Mouse (Mus musculus): ENCODE results near the gene Lifr. TPM values are rescaled to one million over a fixed set of nuclear protein-coding genes. Genes with fewer than 3 reads are reported as not detected.

Gene Lifr
- polyA plus RNA-seq, 1 experiment, result 39.2 TPM

GRCm38 (mm10) chr15:7197652-7198445 is 107.4 kb downstream of the Lifr start:
- WGBS, result 62% methylated on average over 3 of the region's 3 CpGs
- no peak for DNase-seq

GRCm38 (mm10) chr15:7198816-7199215 is 108.4 kb downstream of the Lifr start:
- Histone ChIP-seq H3K36me3 (ENCODE audit: control insufficient read depth, insufficient read depth, low read length) (no peaks in the 10 kb centered on the region), H3K27ac (ENCODE audit: control insufficient read depth, insufficient read depth, low read length) (no peak overlapping the region), H3K27me3 (ENCODE audit: control insufficient read depth, insufficient read depth, low read length) (no peaks in the 10 kb centered on the region), H3K4me1 (replicated peaks; ENCODE audit: control insufficient read depth, insufficient read depth, low read length) (no peaks in the 10 kb centered on the region), H3K4me3 (ENCODE audit: control insufficient read depth, insufficient read depth, low read length) (no peak overlapping the region)
- TF ChIP-seq POLR2A (IDR thresholded peaks at IDR 0.05; ENCODE audit: control insufficient read depth, extremely low read depth, insufficient read depth, low read length, poor library complexity) (no peak), CTCF (IDR thresholded peaks at IDR 0.05; ENCODE audit: borderline replicate concordance, control insufficient read depth, extremely low read depth, insufficient read depth, low read length, poor library complexity) (no peak)
- WGBS, result 74% methylated on average over 2 of the region's 2 CpGs
- DNase-seq, result no peak

More at GRCm38 (mm10) chr15:7197652-7198445, 107.4 kb downstream of the Lifr start:
- Histone ChIP-seq H3K4me3 (ENCODE audit: control insufficient read depth, insufficient read depth, low read length) (no peak overlapping the region), H3K36me3 (ENCODE audit: control insufficient read depth, insufficient read depth, low read length) (no peaks in the 10 kb centered on the region), H3K4me1 (replicated peaks; ENCODE audit: control insufficient read depth, insufficient read depth, low read length) (no peaks in the 10 kb centered on the region), H3K27me3 (ENCODE audit: control insufficient read depth, insufficient read depth, low read length) (no peaks in the 10 kb centered on the region), H3K27ac (ENCODE audit: control insufficient read depth, insufficient read depth, low read length) (no peak overlapping the region)
- TF ChIP-seq POLR2A (IDR thresholded peaks at IDR 0.05; ENCODE audit: control insufficient read depth, extremely low read depth, insufficient read depth, low read length, poor library complexity), result no peak
- TF ChIP-seq CTCF (IDR thresholded peaks at IDR 0.05; ENCODE audit: borderline replicate concordance, control insufficient read depth, extremely low read depth, insufficient read depth, low read length, poor library complexity), result no peak

GRCm38 (mm10) chr15:7200286-7200685 is 109.9 kb downstream of the Lifr start:
- H3K4me1 ChIP-seq (replicated peaks; ENCODE audit: control insufficient read depth, insufficient read depth, low read length), result no peaks in the 10 kb centered on the region
- 74% methylated on average over 6 of the region's 6 CpGs for WGBS
- no peak for DNase-seq
- no peaks in the 10 kb centered on the region for H3K27me3 ChIP-seq (ENCODE audit: control insufficient read depth, insufficient read depth, low read length)
- no peak overlapping the region for H3K4me3 ChIP-seq (ENCODE audit: control insufficient read depth, insufficient read depth, low read length)
- no peak for TF ChIP-seq POLR2A (IDR thresholded peaks at IDR 0.05; ENCODE audit: control insufficient read depth, extremely low read depth, insufficient read depth, low read length, poor library complexity)
- no peak for TF ChIP-seq CTCF (IDR thresholded peaks at IDR 0.05; ENCODE audit: borderline replicate concordance, control insufficient read depth, extremely low read depth, insufficient read depth, low read length, poor library complexity)
- H3K27ac ChIP-seq (ENCODE audit: control insufficient read depth, insufficient read depth, low read length), result no peak overlapping the region
- H3K36me3 ChIP-seq (ENCODE audit: control insufficient read depth, insufficient read depth, low read length), result no peaks in the 10 kb centered on the region

- WGBS, result 76% methylated on average over 9 of the region's 9 CpGs
- Histone ChIP-seq H3K4me1 (replicated peaks; ENCODE audit: control insufficient read depth, insufficient read depth, low read length) (no peaks in the 10 kb centered on the region), H3K4me3 (ENCODE audit: control insufficient read depth, insufficient read depth, low read length) (no peak overlapping the region), H3K27me3 (ENCODE audit: control insufficient read depth, insufficient read depth, low read length) (no peaks in the 10 kb centered on the region), H3K36me3 (ENCODE audit: control insufficient read depth, insufficient read depth, low read length) (no peaks in the 10 kb centered on the region), H3K27ac (ENCODE audit: control insufficient read depth, insufficient read depth, low read length) (no peak overlapping the region)
- DNase-seq, result no peak
- TF ChIP-seq CTCF (IDR thresholded peaks at IDR 0.05; ENCODE audit: borderline replicate concordance, control insufficient read depth, extremely low read depth, insufficient read depth, low read length, poor library complexity) (no peak), POLR2A (IDR thresholded peaks at IDR 0.05; ENCODE audit: control insufficient read depth, extremely low read depth, insufficient read depth, low read length, poor library complexity) (no peak)
These were observed 111.3 kb downstream of the Lifr start for GRCm38 (mm10) chr15:7201421-7202380.

- no peaks in the 10 kb centered on the region for H3K4me1 ChIP-seq (replicated peaks; ENCODE audit: control insufficient read depth, insufficient read depth, low read length)
- H3K4me3 ChIP-seq (ENCODE audit: control insufficient read depth, insufficient read depth, low read length), result no peak overlapping the region
- no peak for TF ChIP-seq POLR2A (IDR thresholded peaks at IDR 0.05; ENCODE audit: control insufficient read depth, extremely low read depth, insufficient read depth, low read length, poor library complexity)
- no peak for TF ChIP-seq CTCF (IDR thresholded peaks at IDR 0.05; ENCODE audit: borderline replicate concordance, control insufficient read depth, extremely low read depth, insufficient read depth, low read length, poor library complexity)
- WGBS, result 95% methylated on average over 5 of the region's 5 CpGs
- no peaks in the 10 kb centered on the region for H3K36me3 ChIP-seq (ENCODE audit: control insufficient read depth, insufficient read depth, low read length)
- no peak overlapping the region for H3K27ac ChIP-seq (ENCODE audit: control insufficient read depth, insufficient read depth, low read length)
- H3K27me3 ChIP-seq (ENCODE audit: control insufficient read depth, insufficient read depth, low read length), result peaks cover 2% of the 10 kb centered on the region; the same call in 1 of the 2 replicates
- DNase-seq, result no peak
These were observed 112.6 kb downstream of the Lifr start for GRCm38 (mm10) chr15:7202981-7203380.

- Histone ChIP-seq H3K27me3 (ENCODE audit: control insufficient read depth, insufficient read depth, low read length) (peaks cover 2% of the 10 kb centered on the region; the same call in 1 of the 2 replicates), H3K4me1 (replicated peaks; ENCODE audit: control insufficient read depth, insufficient read depth, low read length) (no peaks in the 10 kb centered on the region), H3K4me3 (ENCODE audit: control insufficient read depth, insufficient read depth, low read length) (no peak overlapping the region), H3K36me3 (ENCODE audit: control insufficient read depth, insufficient read depth, low read length) (no peaks in the 10 kb centered on the region), H3K27ac (ENCODE audit: control insufficient read depth, insufficient read depth, low read length) (no peak overlapping the region)
- 59% methylated on average over 9 of the region's 9 CpGs for WGBS
- TF ChIP-seq CTCF (IDR thresholded peaks at IDR 0.05; ENCODE audit: borderline replicate concordance, control insufficient read depth, extremely low read depth, insufficient read depth, low read length, poor library complexity) (no peak), POLR2A (IDR thresholded peaks at IDR 0.05; ENCODE audit: control insufficient read depth, extremely low read depth, insufficient read depth, low read length, poor library complexity) (no peak)
- DNase-seq, result no peak
These were observed 113.4 kb downstream of the Lifr start for GRCm38 (mm10) chr15:7203606-7204330.

Data from thymus, adult 2 months (tissue).